Mouse (Mus musculus): ENCODE results near the gene Sec61a2.

Sec61a2 gene

DNA sequence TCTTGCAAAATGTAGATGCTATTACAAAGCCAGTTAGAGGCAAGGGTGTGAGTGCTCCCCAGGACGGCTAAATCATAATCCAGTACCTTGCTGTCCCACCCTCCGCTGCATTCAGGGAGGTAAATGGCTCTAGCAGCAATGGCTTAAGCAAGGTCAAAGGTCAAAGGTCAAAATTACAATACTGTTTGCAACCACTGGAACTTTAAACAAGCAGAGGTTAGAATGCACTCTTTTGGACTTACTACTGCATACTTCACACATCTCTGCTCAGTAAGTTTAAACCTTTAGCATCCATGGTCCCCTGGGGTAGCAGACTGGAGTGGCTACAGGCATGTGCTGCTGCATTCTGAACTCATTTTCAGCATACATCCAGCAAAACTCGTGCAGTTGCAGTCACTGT lies 17.8 kb downstream of the Sec61a2 start:
- no peak for DNase-seq

DNA sequence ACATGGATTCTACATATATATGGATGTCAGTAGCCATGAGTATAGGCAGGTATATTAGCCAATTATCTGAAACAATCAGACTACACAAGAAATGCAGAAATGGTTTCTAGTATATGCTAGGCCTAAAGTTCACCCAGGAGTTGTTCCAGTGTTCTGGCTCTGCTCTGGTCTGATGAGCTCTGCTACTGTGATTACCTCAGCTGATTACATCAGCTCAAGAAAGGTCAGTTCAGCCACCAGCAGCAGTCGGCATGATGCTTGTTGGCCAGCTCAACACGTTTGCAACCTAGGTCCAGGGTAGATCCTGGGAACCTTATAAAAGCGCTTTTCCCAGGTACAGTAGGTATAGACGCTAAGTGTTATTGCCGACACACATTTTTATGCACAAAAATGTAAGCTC lies 25.5 kb downstream of the Sec61a2 start:
- no peak for DNase-seq

DNA sequence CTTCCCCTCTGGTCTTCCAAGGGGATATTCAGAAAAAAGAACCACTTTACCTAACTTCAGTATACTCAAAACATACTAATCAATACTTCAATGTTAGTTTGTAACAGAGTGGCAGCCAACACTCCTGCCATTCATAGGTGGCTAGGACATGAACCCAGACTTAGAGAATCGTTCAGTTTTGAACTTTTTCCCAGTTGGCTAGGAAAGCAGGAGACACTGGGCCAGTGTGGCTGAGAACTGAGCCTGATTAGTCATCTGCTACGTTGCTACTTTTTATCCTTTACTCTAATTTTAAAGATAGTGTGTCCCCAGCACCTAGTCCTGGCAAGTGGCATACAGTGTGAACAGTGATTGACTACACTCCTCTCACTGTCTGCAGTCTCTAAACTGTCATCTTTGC lies 27.6 kb downstream of the Sec61a2 start:
- no peak for DNase-seq

DNA sequence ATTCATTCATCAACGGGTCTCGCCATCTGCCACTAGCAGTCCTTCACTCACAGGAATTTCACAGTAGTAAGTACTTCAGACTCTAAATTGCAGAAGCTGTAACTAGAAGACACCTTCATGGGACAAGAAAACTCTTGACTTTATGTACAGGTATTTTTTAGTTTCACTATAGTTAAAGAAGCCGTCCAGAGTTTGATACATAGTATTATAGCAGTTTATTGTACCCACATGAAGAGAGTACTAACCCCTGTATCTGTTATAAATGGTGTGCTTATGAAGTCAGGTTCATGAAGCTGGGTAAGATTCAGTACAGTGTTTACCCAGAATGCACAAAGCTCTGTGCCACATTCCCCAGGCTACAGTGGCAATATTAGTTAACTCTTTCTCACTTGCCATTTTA lies 32.4 kb downstream of the Sec61a2 start, which contains the start of gene Gm13199:
Gene Gm13199, minus strand, starts transcription at position 101 of the 400 bp plus-strand sequence.
- DNase-seq: no peak

DNA sequence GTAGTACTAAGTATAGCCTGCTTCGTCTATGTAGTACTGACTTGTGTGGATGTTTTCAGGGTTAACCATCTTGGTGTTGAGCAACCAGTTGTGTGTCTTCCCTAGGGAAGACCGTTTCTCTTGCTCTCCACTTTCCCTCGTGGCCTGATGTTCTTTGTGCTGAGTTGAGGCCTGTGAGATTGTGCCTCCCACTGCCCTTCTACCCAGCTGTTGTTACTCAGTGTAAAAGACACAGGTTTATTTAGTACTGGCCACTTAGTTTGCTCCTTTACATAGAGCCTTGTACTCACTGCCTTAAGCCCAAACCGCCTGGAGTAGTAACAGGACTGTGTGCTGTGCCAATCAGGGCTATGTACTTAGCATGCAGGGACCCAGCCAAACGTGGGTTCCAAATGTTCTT lies 43.4 kb downstream of the Sec61a2 start:
- no peak for DNase-seq

DNA sequence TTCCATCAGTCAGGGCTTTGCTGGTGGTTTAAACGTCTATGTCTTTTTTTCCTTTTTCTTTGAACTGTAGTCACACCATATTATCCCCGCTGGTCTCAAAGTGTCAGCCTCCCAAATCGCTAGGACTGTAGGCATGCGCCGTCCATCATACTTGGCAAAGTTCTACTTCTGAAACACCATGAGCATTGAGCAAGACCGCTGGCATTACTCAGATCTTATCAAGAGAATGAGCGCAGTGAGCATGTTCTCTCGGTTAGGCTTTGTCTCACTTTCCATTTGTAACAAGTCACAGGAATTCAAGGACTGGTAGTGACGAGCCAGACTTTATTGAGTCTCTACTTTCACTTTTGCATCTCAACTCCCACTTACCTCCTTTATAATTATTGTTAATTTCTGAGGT lies 44.1 kb downstream of the Sec61a2 start:
- no peak for DNase-seq

DNA sequence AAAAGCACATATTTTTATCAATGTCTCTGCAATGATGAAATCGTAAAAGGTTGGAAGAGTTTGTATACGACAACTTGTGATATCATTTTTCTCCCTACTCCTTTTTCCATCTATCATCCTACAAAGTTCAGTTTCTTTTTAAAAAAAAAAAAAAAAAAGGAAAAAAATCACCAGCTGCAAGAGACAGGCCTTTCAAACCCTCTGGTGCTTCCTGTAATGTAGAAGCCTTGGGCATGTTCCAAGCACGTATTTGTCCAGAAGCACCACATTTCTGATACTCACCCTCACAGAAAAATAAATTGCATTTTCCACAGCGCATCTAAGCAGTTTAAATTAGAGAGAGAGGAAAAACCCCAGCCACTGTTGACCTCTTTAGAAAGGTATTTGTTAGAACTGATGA lies 49.4 kb downstream of the Sec61a2 start:
- DNase-seq: no peak

DNA sequence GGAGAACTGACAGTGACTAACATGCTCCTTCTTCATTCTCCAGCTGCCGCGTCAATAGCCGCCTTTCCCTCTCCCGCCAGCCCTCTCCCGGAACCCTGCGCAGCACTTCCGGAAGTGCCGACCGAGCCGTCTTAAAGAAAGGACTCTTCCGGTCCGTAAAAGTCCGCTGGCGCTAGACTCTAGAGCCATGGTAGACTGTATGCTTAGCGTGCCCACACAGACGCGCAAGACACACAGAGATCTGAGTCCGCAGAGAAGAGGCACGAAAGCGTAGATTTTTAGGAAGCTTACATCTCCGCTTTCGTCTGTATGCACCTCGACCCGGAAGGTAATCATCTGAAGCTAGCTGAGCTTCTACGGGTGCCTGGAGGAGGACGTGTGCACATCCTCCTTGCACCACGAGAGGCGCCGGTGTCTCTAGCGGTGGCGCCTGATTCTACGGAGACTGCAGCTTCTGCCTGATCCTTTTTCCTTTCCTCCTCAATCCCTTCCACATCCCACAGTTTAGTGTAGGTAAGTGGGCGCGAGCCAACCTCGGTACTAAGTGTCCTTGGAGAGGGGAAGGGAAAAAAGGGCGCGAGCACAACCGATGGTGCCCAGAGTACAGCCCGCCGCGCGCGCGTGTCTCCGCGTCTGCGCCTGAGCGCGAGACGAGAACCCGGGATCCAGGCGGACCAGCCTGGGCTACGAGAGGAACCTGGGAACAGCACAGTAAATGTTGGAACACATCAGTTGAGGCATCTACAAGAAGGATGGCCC lies 50.2 kb downstream of the Sec61a2 start, which contains the start of the genes Nudt5 and Cdc123:
Gene Nudt5, plus strand, starts transcription at position 147 of the 759 bp plus-strand sequence.
Gene Cdc123, minus strand, starts transcription at position 292 of the 759 bp plus-strand sequence.
- DNase-seq: peak; percentile 90 to 94

DNA sequence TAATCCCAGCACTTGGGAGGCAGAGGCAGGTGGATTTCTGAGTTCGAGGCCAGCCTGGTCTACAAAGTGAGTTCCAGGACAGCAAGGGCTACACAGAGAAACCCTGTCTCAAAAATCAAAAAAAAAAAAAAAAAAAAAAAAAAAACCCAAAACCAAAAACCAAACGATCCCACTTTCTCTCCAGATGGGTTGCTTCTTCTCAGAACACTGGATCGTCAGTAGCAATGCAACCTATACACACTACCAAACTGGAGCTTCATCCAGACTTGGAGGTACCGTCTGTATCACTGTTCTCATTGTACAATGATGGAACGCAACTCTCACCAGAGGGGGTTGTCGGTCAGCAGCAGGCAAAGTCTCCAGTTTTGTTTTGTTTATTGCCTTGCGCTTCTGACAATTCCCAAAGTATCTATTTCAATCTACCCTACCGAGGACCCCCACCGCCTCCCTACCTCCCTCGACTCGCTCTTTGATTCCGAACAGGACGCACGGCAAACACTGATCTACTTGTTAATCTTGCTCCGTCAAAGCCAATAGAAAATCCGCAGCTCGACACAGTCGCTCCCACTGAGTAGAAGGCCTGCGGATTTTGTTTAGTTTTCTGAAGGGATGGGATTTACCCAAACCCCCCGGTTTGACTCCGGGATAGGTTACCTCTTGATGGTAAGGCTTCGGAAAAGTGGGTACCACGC lies 50.9 kb downstream of the Sec61a2 start:
- DNase-seq: no peak

DNA sequence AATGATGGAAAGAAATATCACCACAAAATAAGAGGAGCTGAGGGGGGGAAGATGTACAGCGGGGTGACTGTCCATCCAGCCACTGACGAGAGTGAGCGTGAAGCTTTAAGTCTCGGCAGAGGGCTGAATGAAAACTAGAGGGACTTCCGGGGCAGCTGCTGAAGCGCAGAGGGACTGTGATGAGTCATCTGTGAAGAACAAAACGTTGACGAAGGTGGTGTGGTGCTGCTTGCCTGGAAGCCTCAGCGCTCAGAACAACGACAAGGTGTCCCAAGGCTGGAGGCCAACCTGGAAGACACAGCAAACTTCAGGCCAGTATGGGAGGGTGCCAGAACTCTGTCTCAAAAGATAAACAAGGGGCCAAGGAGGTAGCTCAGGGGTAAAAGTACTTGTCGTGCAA lies 54.4 kb downstream of the Sec61a2 start:
- DNase-seq: no peak

DNA sequence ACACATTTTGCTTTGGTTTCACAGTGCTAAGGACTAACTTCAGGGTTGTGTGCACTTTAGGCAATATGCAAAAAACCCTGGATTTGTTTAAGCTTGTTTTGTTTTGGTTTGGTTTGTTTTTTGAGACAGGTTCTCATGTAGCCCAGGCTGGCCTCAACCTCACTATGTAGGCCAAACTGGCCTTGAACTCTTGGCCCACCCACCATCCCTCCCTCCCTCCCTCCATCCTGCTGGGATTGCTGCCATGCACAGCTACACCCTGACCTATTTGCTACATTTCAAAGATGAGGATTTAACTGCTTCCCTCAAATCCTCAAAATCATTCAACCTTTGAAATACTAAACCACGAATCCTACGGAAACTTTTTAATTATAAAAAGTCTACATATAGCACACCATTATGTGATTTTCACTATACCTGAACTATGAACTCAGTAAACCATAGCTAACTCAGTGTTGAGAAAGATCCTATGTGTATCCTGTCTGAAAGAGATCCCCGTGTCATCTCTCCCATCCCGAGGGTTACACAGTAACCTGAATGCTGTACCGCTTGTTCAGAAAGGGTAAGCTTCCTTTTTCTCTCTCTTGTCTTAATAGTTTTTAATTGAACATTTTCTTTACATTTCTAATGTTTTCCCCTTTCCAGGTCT lies 69.8 kb downstream of the Sec61a2 start:
- DNase-seq: no peak

DNA sequence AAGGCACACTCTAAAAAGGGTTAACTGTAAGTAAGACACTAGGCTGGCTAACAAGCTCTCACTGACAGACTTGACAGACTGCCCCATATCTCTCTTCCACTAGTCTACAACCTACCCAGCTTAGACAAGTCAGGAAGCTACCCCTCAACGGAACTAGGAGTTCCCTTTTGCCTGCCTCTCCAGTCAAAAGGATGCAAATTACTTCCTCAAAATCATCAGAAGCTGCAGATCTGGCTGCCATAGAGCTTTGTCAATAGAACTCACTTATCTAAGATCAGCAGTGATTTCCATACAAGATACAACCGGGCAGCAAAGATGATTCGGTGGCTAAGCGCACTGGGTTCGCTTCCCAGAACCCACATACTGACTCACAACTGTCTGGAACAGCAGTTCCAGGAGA lies 70.5 kb downstream of the Sec61a2 start:
- DNase-seq: no peak

DNA sequence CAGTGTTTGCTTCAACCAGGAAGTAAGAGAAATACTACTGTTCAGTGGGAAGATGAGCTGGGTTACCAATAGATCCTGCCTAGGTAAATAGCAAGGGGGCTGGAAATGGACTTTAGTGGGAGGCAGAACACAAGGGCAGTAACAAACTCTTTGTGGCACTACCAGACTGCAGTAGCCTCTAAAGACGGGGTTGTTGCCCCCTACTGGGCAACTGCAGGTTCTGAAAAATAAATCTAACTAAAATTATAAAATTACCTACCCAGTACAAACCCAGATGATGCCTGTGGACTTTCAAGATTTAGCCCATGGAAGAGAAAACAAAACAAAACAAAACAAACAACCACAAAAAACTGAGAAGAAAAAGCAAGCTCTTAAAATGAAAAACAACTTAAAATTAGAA lies 71.0 kb downstream of the Sec61a2 start:
- no peak for DNase-seq

DNA sequence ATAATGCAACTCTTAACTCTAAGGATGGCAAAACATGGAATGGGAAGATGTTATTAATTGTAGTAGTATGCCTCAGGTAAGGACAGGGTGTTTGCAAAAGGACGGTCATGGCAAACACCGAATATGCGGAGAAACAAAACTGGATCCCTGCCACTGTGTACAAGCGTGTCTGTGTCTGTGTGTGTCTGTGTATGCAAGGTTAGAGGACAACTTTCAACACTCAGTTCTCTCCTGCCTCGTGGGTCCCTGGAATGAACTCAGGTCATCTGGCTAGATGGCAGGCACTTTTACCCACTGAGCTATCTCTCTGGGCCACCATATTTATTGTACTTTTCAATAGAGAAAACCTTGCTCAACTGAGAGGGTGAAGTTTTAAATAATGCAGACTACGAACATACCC lies 72.8 kb downstream of the Sec61a2 start:
- no peak for DNase-seq

DNA sequence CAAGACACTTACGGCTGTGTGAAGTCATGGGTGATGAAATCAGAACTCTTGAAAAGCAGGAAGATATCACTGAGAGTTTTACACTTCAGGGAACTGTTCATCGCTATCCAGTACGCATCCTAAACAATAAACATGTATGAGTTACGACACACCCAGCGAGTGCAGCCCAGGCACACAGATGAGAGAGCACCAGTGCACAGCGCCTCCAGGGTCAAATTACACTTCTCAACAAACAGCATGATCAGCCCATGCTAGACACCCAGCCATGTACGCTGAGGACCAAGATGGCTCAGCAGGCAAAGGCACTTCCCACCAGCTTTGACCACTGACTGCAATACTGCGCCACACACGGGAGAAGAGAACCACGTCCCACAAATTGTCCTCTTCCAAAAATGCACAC lies 74.0 kb downstream of the Sec61a2 start:
- DNase-seq: no peak
